Mouse (Mus musculus) granulocyte monocyte progenitor cell, adult 5-6 weeks (primary cell): ENCODE measurements around the gene Apobec3. TPM values are rescaled to one million over a fixed set of nuclear protein-coding genes. Genes with fewer than 3 reads are reported as not detected.
A peak's percentile ranks its signal among the peaks of the same experiment; 100 is the strongest.

ENCODE experiments used
- ATAC-seq: replicated peaks from 2 replicates; pipeline ENCODE4 v1.8.0; 2016; ENCODE audit warnings: mild to moderate bottlenecking, moderate TSS enrichment, inconsistent platforms; ENCODE audit not compliant: poor library complexity, severe bottlenecking
- total RNA-seq, 2 experiments: library from RNA; stranded (forward) in 1 of 2; stranded (reverse) in 1 of 2; fragments of 200-712, 200-1000 nt in 1 of 2; fragments of >200 nt in 1 of 2; fragmentation: Nextera tagmentation in 1 of 2; gene quantifications; 2 replicates each; pipeline ENCODE4 v1.2.3; 2014 to 2017

Apobec3 gene
- total RNA-seq, 2 experiments from 2014 or later: 162 to 215 TPM

DNA sequence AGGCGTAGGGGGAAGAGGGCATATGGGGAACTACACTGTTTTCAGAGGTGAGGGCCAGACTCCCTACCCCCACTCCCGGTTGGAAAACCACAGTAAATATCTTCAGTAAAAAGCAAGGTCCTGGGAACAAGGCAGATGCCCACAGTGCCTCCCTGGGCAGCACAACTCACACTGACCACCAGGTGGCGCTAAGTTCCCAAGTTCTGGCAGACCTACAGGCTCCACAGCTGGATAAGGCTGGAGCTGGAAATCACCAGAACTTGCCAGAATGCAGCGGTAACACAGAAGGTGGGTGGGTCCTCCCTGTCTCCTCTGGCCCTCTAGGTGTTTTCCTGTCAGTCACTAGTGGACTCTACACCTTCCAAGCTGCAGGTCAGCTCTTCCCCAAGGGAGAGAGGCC is 54.6 kb downstream of the Apobec3 start:
- peak; percentile 71 for ATAC-seq

DNA sequence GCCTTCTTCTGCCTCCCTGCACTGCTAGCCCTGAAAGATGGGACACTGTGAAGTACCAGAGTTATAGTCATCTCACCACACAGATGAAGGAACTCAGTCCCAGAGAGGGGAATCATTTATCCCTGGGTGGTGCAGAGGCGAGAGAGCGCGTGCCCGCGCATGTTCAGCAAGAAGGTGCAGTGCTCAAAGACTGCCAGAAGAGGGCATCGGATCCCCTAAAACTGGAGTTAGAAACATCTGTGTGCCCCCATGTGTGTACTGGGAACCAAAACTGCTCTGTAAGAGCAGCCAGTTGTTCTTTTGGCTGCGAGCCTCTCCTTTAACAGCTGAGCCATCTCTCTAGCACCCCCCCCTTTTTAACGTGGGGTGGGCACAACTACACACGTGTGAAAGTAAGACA is 55.3 kb downstream of the Apobec3 start:
- ATAC-seq: peak; percentile 41

DNA sequence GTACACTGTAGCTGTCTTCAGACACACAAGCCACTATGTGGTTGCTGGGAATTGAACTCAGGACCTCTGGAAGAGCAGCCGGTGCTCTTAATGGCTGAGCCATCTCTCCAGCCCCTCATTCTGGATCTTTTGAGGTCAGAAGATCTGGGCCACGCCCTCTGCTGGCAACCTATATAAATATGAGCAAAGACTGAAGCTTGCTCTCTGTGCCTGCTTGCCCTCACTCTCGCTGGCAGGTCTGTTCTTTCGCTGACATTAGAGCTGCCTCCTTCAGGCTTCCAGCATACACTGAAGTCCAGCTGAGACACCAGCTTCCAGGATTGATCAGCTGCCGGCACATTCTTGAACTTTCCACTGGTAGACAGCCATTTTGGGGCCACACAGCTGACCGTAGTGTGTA is 56.2 kb downstream of the Apobec3 start:
- ATAC-seq: no peak

DNA sequence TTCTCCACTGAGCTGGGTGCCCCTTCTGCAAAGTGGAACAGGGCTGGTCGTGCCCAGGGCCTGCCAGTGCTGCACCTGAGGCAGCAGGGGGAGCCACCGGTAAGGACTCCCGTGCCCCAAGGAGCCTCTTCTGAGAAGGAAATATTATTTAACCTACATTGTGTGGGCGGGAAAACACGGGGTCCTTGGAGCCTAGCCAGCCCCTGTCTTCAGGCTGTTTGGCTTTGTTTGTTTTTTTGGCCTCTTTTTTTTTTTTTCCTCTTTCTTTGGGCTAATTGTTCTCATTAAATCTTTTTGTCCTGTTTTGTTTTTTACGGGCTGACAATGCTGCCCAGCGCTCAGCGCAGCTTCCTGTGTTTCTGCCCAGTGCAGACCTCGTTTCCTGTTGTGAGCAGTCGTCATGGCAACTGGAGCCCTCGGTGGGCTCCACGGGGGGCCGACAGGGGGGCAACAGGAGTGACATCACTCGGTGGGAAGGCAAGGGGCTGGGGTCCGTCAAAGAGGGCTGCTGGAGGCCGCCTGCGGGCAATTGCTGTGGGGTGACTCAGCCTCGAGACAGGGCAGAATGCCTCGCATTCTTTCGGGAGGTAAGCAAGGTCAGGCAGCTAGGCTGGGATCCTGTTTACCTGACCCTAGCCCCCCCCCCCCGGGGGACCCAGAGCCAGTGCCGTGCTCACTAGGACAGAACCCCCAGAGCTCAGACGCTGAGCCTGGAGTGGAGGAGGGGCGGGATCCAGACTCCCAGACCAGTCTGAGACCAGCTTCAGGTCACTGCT is 59.0 kb downstream of the Apobec3 start:
- ATAC-seq: peak; percentile 37; the same call in 1 of the 2 replicates

DNA sequence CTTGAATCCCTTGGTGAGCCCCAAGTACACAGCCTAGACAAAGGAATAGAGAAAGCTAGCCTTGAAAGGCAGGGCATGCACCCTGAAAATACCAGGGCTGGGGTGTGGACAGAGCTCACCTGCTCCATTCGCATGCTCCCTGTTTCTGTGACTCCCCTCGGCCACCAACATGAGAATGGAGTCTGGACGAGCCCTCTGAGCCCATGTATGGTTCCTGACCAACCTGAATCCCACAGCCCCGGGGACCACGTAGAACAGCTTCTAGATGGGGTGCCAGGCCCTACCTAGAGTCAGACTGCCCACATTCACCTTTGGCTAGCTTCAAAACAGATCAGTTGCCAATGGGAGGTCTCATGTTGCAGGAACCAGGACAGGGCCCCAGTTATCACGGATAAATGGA is 59.8 kb downstream of the Apobec3 start:
- no peak for ATAC-seq

DNA sequence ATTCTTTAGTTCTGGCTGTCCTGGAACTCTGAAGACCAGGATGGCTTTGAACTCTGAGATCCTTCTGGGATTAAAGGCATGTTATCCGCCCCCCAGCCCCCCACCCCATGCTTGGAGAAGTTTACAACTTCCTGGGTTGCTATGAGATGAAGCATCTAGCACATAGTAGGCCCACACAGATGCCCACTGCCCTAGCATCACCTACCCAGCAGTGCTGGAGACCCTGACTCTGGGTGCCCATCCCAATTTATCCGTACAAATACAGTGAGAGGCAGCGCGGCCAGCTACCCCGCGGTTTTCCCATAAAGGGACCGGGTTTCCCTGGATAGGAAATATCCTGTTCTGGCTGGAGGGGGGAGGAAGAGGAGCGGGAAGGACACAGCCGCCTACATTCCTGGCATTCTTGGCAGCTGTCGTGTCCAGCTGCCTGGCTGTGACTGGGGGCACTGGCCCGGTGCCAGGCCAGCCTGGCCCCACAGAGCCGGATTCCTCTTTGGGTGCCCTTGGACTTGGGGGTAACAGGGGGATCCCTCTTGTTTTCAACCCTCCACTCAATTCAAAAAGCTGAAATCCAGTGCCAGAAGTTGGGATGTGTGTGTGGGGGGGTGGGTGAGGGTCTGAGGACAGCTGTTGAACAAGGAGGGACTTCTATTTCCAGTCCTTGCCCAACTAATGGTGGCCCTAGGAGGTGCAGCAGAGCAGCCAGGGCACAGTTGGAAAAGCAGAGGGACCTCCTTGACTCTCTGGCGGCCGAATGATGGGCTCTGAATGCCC is 60.5 kb downstream of the Apobec3 start:
- ATAC-seq: no peak

DNA sequence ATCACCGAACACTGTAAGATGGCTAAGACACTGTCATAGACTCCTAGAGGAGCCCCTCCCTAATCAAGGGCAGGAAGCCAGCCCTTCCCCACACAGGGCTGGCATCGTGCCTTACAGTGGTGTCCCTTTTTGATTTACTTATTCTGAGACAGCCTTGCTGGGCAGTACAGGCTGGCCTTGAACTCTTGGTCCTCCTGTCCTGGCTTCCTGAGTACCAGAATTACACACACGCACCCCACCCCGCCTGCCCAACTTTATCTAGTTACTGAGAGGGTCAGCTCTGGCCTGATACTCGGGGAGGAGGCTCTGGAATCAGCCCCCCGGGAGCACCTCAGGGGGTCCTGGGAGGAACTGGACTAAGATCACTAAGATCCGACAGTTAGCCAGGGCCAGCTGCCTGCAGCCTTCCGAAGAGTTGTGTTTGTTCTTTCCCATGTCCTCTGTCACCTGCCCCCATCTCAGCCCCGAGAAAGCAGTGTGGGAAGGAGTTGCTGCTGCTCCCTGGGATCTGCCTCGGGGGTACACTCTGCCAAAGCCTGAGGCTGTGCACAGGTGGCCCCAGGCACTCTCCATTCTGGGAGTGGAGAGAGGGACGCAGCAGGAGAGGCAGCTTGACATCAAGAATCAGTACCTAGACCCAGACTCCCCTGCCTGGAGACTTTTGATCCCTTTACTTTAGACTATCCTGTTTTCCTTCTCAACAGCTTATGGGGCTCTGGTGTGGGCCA is 61.2 kb downstream of the Apobec3 start:
- ATAC-seq: no peak

DNA sequence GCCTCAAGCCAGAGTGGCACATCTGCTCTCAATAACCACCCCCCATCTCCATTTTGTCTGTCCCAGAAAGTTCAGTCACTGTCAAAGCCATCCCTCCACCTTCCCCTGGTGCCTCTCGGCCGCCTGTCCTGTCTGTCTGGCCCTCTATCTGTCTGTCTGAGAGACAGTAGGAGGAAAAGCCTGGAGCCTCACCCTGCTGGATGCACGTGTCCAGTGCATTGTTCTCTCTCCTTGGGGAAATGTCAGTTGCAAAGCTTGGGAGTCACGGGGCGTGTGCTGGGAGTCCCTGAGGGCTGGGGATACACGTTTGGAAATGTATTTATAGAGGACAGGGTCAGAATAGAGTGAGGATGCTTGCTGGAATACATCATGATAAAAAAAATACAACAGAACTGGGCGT is 62.0 kb downstream of the Apobec3 start:
- no peak for ATAC-seq

DNA sequence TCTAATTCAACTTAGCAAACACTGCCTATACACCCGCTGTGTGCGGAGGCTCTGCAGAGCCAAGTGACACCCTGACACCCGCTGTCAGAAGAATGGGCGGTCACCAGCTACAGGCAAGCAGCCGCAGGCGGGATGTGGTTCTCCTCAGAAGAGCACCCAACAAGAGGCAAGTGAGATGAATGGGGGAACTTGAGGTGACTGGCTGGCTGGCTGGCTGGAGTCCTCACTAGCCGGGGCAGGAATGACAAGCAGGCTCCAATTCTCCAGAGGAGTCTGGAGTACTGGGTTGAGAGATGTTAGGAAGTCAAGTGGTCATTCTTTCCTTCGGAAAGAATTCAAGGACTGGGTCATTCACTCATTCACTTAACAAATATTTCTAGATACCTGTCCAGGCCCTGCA is 65.1 kb downstream of the Apobec3 start:
- ATAC-seq: 0 out of 2 replicates have a peak, but pooled peaks have one; percentile 27

DNA sequence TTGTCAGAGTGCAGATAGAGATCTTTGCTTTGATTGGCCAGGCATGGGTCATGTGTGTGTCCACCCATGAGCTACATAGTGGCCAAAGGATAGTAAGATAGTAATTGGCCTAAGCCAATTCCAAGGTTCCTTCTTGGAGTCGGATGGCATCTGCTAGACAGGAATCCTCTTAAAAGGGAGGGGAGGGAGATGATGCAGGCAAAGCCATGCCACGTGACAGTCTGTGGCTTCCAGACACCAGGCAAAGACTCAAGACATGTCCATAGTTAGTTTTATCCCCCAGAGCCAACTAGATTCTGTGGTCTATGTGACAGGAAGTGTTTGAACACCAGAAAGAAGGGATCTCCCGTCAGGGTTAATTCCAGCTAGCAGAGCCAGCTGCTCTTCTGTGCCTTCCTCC is 67.0 kb downstream of the Apobec3 start:
- ATAC-seq: no peak

DNA sequence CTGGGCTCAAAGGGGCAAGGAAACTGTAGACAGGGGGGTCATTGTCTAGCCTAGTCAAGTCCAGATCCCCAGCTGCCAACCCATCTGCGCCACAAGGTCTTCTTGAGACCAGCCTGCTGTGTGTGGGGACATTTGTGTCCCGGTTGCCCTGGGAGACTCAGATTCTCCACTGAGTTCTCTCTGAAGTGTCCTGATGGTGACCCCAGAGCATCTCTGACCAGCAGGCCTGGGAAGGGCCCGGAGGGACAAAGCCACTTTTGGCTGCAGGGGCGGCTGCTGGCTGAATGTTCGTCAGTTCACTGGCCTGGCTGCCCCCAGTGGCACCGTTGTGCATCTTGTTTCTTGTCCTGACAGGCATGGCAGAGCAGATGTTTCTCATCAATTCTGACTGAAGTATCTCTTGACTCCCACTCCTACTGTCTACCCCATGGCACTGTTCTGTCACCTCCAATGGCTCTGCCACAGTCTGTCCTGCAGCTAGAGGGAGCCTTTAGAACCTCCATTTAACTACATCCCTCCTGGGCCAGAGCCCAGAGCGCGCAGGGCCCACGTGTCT is 70.0 kb downstream of the Apobec3 start:
- no peak for ATAC-seq

DNA sequence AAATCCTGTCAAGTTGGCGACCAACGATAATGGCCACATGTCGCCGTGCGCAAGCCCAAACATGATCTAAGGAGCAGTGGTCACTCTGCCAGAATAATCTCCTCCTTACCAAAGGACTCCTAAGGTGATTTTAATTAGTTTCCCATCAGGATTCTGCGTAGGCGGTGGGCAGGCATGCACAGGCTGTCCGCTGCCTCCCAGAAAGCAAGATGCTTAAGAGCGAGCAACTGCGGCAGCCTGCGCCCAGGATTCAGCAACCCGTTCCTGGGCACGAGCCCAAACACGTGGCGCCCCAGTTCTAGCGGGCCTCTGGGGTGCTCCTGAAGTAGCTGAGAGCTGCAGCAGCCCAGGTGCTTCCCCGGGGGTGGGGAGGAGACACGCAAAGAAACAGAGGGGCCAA is 71.2 kb downstream of the Apobec3 start:
- ATAC-seq: no peak

DNA sequence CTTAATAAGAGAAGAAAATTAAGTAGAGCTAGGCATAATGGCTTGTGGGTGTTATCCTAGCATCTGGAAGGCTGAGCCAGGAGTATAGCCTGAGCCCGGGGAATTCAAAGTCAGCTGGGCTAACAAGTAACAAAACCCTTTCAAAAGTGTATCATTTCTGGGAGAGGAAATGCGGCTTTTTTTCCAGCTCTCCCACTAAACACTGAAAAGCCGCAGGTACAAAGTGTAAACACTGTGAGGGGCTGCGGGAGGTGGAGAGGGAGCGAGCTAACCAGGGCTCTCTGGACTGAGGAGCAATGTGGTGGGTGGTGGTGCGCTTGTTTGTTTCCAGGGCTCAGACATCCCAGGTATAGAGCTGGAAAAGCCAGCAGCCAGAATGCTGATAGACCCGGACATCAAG is 72.9 kb downstream of the Apobec3 start:
- no peak for ATAC-seq

Other genes with a start within 250 kb of the Apobec3 start
- 0.85 and 6.5 TPM in 2 replicates for gene Fam227a, start 232.7 kb upstream of the Apobec3 start, total RNA-seq (2014; fragmentation: Nextera tagmentation)
- 1.8 and 2.3 TPM in 2 replicates for gene Fam227a, start 232.7 kb upstream of the Apobec3 start, total RNA-seq (2017)
- gene Cby1, start 232.5 kb upstream of the Apobec3 start, total RNA-seq (2014; fragmentation: Nextera tagmentation): 17.9 and 35.2 TPM in 2 replicates
- gene Cby1, start 232.5 kb upstream of the Apobec3 start, total RNA-seq (2017): 32.0 and 45.5 TPM in 2 replicates
- gene Tomm22, start 220.8 kb upstream of the Apobec3 start, total RNA-seq (2014; fragmentation: Nextera tagmentation): 146 and 147 TPM in 2 replicates
- 88.0 and 117 TPM in 2 replicates for gene Tomm22, start 220.8 kb upstream of the Apobec3 start, total RNA-seq (2017)
- gene Josd1, start 203.7 kb upstream of the Apobec3 start, total RNA-seq (2014; fragmentation: Nextera tagmentation): 22.7 and 24.9 TPM in 2 replicates
- gene Josd1, start 203.7 kb upstream of the Apobec3 start, total RNA-seq (2017): 19.2 and 23.6 TPM in 2 replicates
- 45.8 and 52.4 TPM in 2 replicates for gene Gtpbp1, start 200.8 kb upstream of the Apobec3 start, total RNA-seq (2014; fragmentation: Nextera tagmentation)
- gene Gtpbp1, start 200.8 kb upstream of the Apobec3 start, total RNA-seq (2017): 47.0 and 59.9 TPM in 2 replicates
- gene Sun2, start 149.1 kb upstream of the Apobec3 start, total RNA-seq (2014; fragmentation: Nextera tagmentation): 120 and 133 TPM in 2 replicates
- gene Sun2, start 149.1 kb upstream of the Apobec3 start, total RNA-seq (2017): 227 and 268 TPM in 2 replicates
- gene Dnal4, start 113.8 kb upstream of the Apobec3 start, total RNA-seq (2014; fragmentation: Nextera tagmentation): 9.5 and 27.7 TPM in 2 replicates
- gene Dnal4, start 113.8 kb upstream of the Apobec3 start, total RNA-seq (2017): 11.6 and 13.5 TPM in 2 replicates
- gene Nptxr, start 86.9 kb upstream of the Apobec3 start, total RNA-seq (2014; fragmentation: Nextera tagmentation): 0.52 and 0.85 TPM in 2 replicates
- gene Nptxr, start 86.9 kb upstream of the Apobec3 start, total RNA-seq (2017): 0.04 and 0.31 TPM in 2 replicates
- gene Npcd, start 57.4 kb upstream of the Apobec3 start, total RNA-seq (2014; fragmentation: Nextera tagmentation): not detected in 2 replicates
- gene Npcd, start 57.4 kb upstream of the Apobec3 start, total RNA-seq (2017): not detected in 2 replicates
- 10.6 and 13.5 TPM in 2 replicates for gene Cbx6, start 57.0 kb upstream of the Apobec3 start, total RNA-seq (2014; fragmentation: Nextera tagmentation)
- 10.8 and 11.6 TPM in 2 replicates for gene Cbx6, start 57.0 kb upstream of the Apobec3 start, total RNA-seq (2017)
- 3.4 and 3.7 TPM in 2 replicates for gene Cbx7, start 79.5 kb downstream of the Apobec3 start, total RNA-seq (2014; fragmentation: Nextera tagmentation)
- gene Cbx7, start 79.5 kb downstream of the Apobec3 start, total RNA-seq (2017): 0.26 and 1.7 TPM in 2 replicates
- gene Pdgfb, start 123.3 kb downstream of the Apobec3 start, total RNA-seq (2014; fragmentation: Nextera tagmentation): 0.30 TPM in 1 of 2 replicates, not detected in the other
- gene Pdgfb, start 123.3 kb downstream of the Apobec3 start, total RNA-seq (2017): 0.13 and 0.26 TPM in 2 replicates
- gene Syngr1, start 199.7 kb downstream of the Apobec3 start, total RNA-seq (2014; fragmentation: Nextera tagmentation): 1.5 and 1.6 TPM in 2 replicates
- 1.6 and 4.0 TPM in 2 replicates for gene Syngr1, start 199.7 kb downstream of the Apobec3 start, total RNA-seq (2017)
- gene Rpl3, start 200.2 kb downstream of the Apobec3 start, total RNA-seq (2014; fragmentation: Nextera tagmentation): 2,307 and 2,508 TPM in 2 replicates
- gene Rpl3, start 200.2 kb downstream of the Apobec3 start, total RNA-seq (2017): 3,100 and 3,113 TPM in 2 replicates
- 15.0 and 22.3 TPM in 2 replicates for gene Tab1, start 241.5 kb downstream of the Apobec3 start, total RNA-seq (2014; fragmentation: Nextera tagmentation)
- 13.0 and 21.3 TPM in 2 replicates for gene Tab1, start 241.5 kb downstream of the Apobec3 start, total RNA-seq (2017)